Mouse (Mus musculus) limb, embryonic 11.5 days (tissue): ENCODE measurements around the gene Pla2g2c. TPM values are rescaled to one million over a fixed set of nuclear protein-coding genes. Genes with fewer than 3 reads are reported as not detected.

Experiments used
- ATAC-seq: fragments of 200-750 bp; cut with Nextera tagmentation; 2 replicates; pipeline ENCODE4 v1.8.0; 2017; ENCODE audit warnings: low read depth; ENCODE audit not compliant: insufficient number of reproducible peaks, low FRiP score, low TSS enrichment
- DNase-seq: peaks from one replicate; pipeline ENCODE4 v3.0.0-alpha.2; 2015; ENCODE audit warnings: low spot score
- H3K27ac ChIP-seq: fragments of 300-500 bp; sonication (generic); replicated peaks from 2 replicates; pipeline ENCODE4 v1.5.1; 2014; ENCODE audit warnings: low read depth, mild to moderate bottlenecking, low read length
- H3K27me3 ChIP-seq: fragments of 300-500 bp; sonication (generic); 2 replicates; pipeline ENCODE4 v1.6.1; 2014; ENCODE audit warnings: mild to moderate bottlenecking, low read length, mixed read lengths; ENCODE audit not compliant: control insufficient read depth, insufficient read depth
- H3K36me3 ChIP-seq: fragments of 300-500 bp; sonication (generic); 2 replicates; pipeline ENCODE4 v1.6.1; 2014; ENCODE audit warnings: mild to moderate bottlenecking, low read length, moderate library complexity, mixed read lengths; ENCODE audit not compliant: control insufficient read depth, insufficient read depth
- H3K4me1 ChIP-seq: fragments of 300-500 bp; sonication (generic); 2 replicates; pipeline ENCODE4 v1.6.1; 2014; ENCODE audit warnings: low read length, mixed read lengths; ENCODE audit not compliant: control insufficient read depth, insufficient read depth
- H3K4me2 ChIP-seq: fragments of 300-500 bp; sonication (generic); 2 replicates; pipeline ENCODE4 v1.6.1; 2014; ENCODE audit warnings: low read depth, mild to moderate bottlenecking, moderate library complexity; ENCODE audit not compliant: severe bottlenecking
- H3K4me3 ChIP-seq: fragments of 300-500 bp; sonication (generic); 2 replicates; pipeline ENCODE4 v1.5.1; 2014; ENCODE audit warnings: low read depth, low read length
- H3K9ac ChIP-seq: fragments of 300-500 bp; sonication (generic); 2 replicates; pipeline ENCODE4 v1.6.1; 2014; ENCODE audit warnings: mild to moderate bottlenecking, low read length
- H3K9me3 ChIP-seq: fragments of 300-500 bp; sonication (generic); 2 replicates; pipeline ENCODE4 v1.6.1; 2016; ENCODE audit warnings: low read length; ENCODE audit not compliant: control insufficient read depth
- WGBS: fragments of 180-500 bp; shearing (Covaris S2); extraction: QIAGEN DNeasy Blood & Tissue Kit; methylation state at CpG from one replicate; pipeline ENCODE4 v1.1.7; 2014; 5-methylcytosine and 5-hydroxymethylcytosine counted together
- polyA plus RNA-seq: library from polyadenylated mRNA; unstranded; fragments of >200 nt; fragmentation: Nextera tagmentation; extraction: Ambion mirVana; gene quantifications from 2 replicates; pipeline ENCODE4 v1.2.1, GENCODE M21; 2014

Gene Pla2g2c
- polyA plus RNA-seq, 1 experiment from 2014 or later = 1.1 TPM

DNA sequence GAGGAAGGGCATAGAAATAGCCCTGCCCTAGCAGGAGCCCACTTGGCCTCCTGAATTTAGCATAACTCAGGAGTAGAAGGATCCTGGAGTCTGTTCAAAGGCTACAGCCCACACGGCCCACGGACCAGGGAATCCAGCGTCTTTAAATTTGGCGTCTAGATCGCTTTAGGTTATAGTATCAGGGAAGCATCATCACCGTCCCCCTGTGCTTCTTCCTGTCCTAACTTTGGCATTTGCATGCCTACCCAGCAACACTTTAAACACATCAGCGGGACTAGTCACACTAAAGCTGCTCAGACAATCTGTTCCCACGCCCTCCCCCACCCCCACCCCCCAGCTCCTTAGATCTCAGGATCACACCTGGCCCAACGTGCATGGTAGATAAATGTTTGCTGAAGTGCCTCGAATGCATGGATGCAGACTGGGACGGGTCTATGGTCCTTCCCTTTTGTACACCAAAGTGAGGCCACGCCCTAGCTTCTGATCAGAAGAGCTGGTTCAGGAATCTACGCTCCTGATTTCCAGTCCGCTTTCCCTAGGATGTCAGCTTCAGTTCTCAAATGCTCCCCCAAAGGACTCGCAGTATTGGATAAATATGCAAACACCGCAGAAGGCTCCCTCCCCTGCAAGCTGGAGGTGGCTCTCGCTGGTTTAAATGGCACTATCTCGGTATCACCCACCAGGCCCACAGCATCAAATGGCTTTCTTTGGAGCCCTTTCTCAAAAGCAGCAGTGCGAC lies 33.0 kb upstream of the Pla2g2c start:
- H3K4me1 ChIP-seq = no peaks in the 10 kb centered on the region
- H3K9me3 ChIP-seq = no peaks in the 10 kb centered on the region
- ATAC-seq = no peak
- H3K9ac ChIP-seq = no peak overlapping the region
- H3K4me3 ChIP-seq = no peak overlapping the region
- H3K27ac ChIP-seq = no peak overlapping the region
- no peak for DNase-seq
- H3K4me2 ChIP-seq = no peak overlapping the region
- 7% methylated on average over 19 of the region's 19 CpGs for WGBS
- H3K36me3 ChIP-seq = no peaks in the 10 kb centered on the region
- peaks cover 33% of the 10 kb centered on the region for H3K27me3 ChIP-seq

DNA sequence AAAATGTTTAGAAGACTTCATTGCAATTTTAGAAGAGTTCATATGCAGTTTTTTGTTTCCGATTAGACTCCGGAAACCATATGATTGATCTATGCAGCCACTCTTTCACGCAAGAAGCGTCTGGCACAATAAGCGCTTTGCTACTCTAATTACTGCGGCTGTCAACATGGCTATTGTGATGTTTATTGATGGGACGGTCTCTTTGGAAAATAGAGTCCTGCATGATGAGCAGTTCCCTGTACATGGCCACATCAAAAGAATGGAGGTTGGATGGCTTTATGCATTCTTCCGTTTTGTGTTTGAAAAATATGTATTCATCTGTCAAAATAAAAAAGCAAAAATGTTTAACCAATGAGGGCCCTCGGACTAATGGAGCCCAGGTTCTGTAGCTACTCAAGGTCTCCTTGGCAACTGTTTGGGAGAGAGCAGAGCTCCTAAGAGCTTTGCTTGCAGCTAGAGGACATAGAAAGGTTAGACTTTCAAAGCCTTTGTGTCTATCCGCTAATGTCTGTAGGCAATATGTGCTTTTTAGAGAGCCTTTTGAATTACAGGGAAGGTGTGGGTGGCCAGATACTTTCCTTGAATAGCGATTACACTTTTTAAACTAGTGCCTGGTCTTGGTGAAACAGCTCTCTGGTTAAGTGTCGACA lies 31.4 kb upstream of the Pla2g2c start:
- no peak overlapping the region for H3K27ac ChIP-seq
- H3K4me2 ChIP-seq = no peak overlapping the region
- no peaks in the 10 kb centered on the region for H3K36me3 ChIP-seq
- H3K9ac ChIP-seq = no peak overlapping the region
- DNase-seq (no peak), ATAC-seq (no peak)
- no peaks in the 10 kb centered on the region for H3K9me3 ChIP-seq
- 62% methylated on average over 12 of the region's 12 CpGs for WGBS
- H3K4me1 ChIP-seq = no peaks in the 10 kb centered on the region
- peaks cover 33% of the 10 kb centered on the region for H3K27me3 ChIP-seq
- no peak overlapping the region for H3K4me3 ChIP-seq

DNA sequence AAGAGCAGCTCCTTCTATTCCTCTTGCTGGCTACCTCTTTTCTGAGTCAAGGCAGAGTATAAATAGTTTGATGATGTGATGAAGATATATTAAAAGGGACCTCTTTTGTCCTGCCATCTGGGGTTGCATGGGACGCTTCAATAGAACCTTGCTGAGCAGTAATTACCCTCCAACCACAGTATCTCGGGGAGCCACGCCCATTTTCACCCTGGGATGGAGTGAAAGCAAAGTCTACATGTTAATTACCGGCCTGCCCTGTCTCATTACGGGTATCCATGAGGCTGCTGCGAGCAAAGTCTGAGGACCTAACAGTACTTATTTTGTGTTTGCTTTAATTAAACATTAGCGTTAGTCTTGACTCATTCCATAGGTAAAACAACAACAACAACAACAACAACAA lies 27.9 kb upstream of the Pla2g2c start:
- no peak overlapping the region for H3K4me3 ChIP-seq
- no peaks in the 10 kb centered on the region for H3K36me3 ChIP-seq
- H3K27ac ChIP-seq = no peak overlapping the region
- DNase-seq = no peak
- H3K9me3 ChIP-seq = no peaks in the 10 kb centered on the region
- WGBS = 22% methylated on average over 7 of the region's 7 CpGs
- ATAC-seq = no peak
- no peak overlapping the region for H3K4me2 ChIP-seq
- H3K27me3 ChIP-seq = peaks cover 8% of the 10 kb centered on the region
- no peak overlapping the region for H3K9ac ChIP-seq
- H3K4me1 ChIP-seq = no peaks in the 10 kb centered on the region

DNA sequence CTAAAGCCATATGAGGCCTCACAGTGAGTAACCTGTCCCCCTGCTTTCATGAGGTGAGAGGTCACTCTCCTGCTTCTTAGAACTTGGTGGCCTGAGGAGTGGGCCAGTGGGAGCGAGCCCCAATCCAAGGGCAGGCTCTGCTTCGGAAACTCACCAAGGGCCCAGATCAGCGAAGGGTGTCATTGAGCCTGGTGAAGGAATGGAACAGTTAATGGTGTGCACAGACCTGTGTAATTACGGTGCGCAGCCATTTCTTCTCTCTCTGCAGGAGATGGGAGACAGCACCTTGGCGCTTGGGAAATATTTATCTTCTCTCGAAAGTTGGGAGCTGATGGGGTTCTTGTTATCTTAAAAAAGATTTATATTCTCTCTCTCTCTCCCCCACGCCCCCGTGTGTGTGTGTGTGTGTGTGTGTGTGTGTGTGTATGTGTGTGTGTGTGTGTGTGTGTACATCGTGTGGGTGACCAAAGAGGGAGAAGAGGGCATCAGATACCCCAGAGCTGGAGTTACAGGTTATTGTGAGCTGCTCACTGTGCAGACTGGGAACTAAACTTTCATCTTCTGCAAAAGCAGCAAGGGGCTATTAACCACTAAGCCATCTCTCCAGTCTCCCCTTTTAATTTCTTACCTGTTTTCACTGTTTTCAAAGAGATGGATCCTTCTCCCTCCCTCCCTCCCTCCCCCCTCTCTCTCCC lies 27.3 kb upstream of the Pla2g2c start:
- H3K36me3 ChIP-seq = no peaks in the 10 kb centered on the region
- DNase-seq (no peak), ATAC-seq (no peak)
- no peak overlapping the region for H3K9ac ChIP-seq
- H3K4me3 ChIP-seq = no peak overlapping the region
- no peak overlapping the region for H3K27ac ChIP-seq
- 39% methylated on average over 7 of the region's 10 CpGs for WGBS
- H3K27me3 ChIP-seq = peaks cover 2% of the 10 kb centered on the region
- H3K9me3 ChIP-seq = no peaks in the 10 kb centered on the region
- H3K4me2 ChIP-seq = no peak overlapping the region
- H3K4me1 ChIP-seq = no peaks in the 10 kb centered on the region

DNA sequence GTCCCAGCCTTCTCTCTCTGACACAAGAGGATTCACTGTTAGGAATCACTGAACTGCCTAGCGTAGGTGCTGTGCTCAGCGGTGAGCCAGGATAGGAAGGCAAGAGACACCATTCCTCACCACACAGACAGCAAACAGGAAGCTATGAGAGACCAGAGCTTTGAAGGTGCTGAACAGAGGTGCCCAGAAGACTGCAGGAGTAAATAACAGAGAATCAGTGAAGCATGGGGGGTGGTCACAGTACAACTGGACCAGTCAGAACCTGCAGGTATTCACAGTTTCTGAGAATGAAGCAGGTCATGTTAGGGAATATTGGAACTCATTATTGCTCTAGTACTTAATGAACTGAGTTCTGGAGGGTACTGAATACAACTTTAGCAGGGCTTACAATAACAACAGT lies 26.3 kb upstream of the Pla2g2c start:
- H3K36me3 ChIP-seq = no peaks in the 10 kb centered on the region
- H3K9ac ChIP-seq = no peak overlapping the region
- no peak overlapping the region for H3K4me3 ChIP-seq
- no peak for DNase-seq
- no peak for ATAC-seq
- H3K9me3 ChIP-seq = no peaks in the 10 kb centered on the region
- H3K4me1 ChIP-seq = no peaks in the 10 kb centered on the region
- 53% methylated on average over 2 of the region's 2 CpGs for WGBS
- H3K27me3 ChIP-seq = no peaks in the 10 kb centered on the region; the same call in 1 of the 2 replicates
- no peak overlapping the region for H3K4me2 ChIP-seq
- no peak overlapping the region for H3K27ac ChIP-seq

DNA sequence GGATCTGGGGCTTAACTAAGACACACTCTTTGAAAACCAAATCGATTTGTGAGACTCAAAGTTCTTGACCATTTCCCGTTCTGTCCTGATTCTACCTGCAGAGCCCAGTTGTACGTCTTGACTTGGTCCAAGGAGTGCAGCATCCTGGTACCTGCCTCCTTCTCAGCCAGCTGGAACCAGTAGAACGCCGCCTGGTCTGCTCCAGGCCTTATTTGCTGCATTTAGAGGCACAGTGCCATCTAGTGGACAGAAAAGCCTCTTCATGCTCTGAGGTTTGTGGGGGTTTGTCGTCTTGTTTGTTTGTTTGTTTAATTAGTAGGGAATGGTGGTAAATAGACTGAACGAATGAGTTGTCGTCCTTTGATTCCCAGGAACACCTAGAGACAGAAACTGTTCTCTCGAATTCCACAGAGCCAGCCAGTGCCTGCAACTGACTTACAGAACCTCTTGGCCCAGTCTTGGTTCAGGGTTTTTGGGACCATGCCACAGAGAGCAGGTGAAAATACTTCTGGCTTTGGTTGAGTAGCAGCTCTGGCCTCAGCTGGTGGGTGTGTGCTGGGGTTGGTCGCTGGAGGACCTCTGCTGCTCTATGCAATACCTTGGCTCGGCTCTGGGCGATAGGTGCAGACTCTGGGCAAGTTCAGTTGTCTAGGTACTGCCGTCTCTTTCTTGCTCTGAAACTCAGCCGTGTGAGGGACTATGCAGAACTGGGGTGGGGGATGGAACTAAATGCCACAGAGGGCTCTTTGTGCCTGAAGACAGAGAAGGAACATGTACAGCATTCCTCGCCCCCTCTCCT lies 24.2 kb upstream of the Pla2g2c start:
- WGBS = 25% methylated on average over 15 of the region's 15 CpGs
- peak; percentile 72 for DNase-seq
- H3K27me3 ChIP-seq = no peaks in the 10 kb centered on the region

DNA sequence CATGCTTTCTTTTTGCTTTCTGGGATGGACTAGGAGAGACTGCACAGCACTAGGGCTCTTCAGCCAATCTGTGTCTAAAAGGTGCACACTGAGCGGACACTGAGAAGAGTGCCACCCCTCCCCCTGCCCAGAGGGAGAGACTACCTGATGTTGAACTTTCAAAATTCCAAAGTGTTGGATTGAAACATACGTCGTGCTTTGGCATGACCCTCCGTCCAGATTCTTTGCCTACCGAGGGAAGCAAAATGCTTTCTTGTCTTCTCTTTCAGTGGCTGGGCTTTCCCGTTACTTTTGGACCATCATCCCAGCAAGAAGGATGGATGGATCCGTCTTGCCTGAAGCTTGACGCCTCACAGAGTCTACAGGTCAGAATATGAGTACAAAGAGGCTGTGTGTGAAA lies 23.5 kb upstream of the Pla2g2c start:
- no peaks in the 10 kb centered on the region for H3K36me3 ChIP-seq

More for the DNA sequence above, 24.2 kb upstream of the Pla2g2c start:
- Histone ChIP-seq H3K4me1 (no peaks in the 10 kb centered on the region), H3K9ac (no peak overlapping the region), H3K36me3 (no peaks in the 10 kb centered on the region), H3K27ac (no peak overlapping the region), H3K4me2 (no peak overlapping the region), H3K4me3 (no peak overlapping the region), H3K9me3 (no peaks in the 10 kb centered on the region)
- ATAC-seq = no peak

DNA sequence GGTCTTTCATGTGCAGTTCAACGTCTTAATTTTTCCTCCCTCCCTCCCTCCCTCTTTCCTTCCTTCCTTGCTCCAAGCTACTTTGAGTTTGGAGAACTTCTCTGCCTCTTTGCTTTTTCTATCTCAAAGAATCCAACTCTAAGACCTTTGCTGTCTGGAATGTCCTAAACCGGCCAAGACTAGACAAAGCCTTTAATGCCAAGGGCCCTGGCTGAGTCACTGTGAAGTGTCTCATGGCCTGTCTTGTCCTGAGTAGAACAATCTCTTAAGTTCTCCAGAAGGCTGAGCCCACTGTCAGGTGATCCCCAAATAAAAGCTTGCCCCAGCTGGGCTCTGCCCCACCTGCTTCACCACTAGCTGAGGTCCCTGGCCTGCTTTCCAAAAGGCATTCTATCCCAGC lies 22.6 kb upstream of the Pla2g2c start:
- ATAC-seq (no peak), DNase-seq (no peak)
- Histone ChIP-seq H3K27me3 (no peaks in the 10 kb centered on the region), H3K4me1 (no peaks in the 10 kb centered on the region), H3K4me2 (no peak overlapping the region), H3K36me3 (no peaks in the 10 kb centered on the region), H3K9me3 (no peaks in the 10 kb centered on the region), H3K9ac (no peak overlapping the region), H3K4me3 (no peak overlapping the region), H3K27ac (no peak overlapping the region)
- 70% methylated on average over 2 of the region's 2 CpGs for WGBS

More for the DNA sequence above, 23.5 kb upstream of the Pla2g2c start:
- H3K4me1 ChIP-seq = no peaks in the 10 kb centered on the region
- H3K27ac ChIP-seq = no peak overlapping the region
- WGBS = 75% methylated on average over 8 of the region's 8 CpGs
- H3K9me3 ChIP-seq = no peaks in the 10 kb centered on the region
- no peak for ATAC-seq
- DNase-seq = no peak
- no peaks in the 10 kb centered on the region for H3K27me3 ChIP-seq
- no peak overlapping the region for H3K4me3 ChIP-seq
- H3K9ac ChIP-seq = no peak overlapping the region
- H3K4me2 ChIP-seq = no peak overlapping the region
